Mouse (Mus musculus) kidney, postnatal 10 days (tissue): Measurements from ENCODE around the gene Csdc2.

ENCODE experiments used
- DNase-seq: peaks from one replicate; pipeline ENCODE4 v3.0.0; 2021; ENCODE audit warnings: mixed read lengths

The Csdc2 gene

GRCm38 (mm10) chr15:81925760-81926445 is 10.7 kb upstream of the Csdc2 start, which contains the start of gene Polr3h:
Gene Polr3h (minus strand): TSS chr15:81926240.
- DNase-seq: peak; percentile 99

DNA sequence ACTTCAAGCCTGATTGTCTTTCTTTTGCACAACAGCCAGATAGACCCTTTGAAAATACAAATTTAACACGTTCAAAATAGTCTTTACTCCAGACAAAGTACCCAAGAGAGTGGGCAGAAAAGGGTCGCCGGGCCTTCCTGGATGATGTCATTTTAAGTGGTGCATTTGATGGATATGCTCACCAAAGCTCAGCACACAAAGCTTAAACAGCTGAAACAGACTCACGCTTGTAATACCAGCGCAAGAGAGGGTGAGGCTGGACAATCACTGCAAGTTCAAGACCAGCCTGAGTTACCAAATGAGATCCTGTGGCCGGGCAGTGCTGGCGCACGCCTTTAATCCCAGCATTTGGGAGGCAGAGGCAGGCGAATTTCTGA is 10.1 kb upstream of the Csdc2 start:
- no peak for DNase-seq

DNA sequence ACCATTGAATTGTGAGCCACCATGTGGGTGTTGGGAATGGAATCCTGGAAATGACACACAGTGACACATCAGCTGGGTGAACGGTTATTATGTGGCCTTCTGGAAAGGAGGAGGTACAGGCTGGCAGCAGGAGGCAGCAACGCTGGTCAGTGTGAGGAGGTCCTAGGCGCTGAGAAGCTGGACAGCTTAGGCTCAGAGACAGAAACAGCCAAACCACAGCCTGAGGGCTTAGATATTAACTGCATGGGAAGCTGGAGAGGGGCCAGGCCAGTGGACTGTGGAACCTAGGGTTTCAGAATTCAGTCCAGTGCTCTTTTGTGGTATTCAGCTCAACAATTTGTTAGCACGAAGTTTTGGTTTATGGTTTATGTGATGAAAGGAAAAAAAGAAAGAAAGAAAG is 8.8 kb upstream of the Csdc2 start:
- DNase-seq: peak; percentile 85

GRCm38 (mm10) chr15:81928277-81928676 is 8.3 kb upstream of the Csdc2 start:
- DNase-seq: peak; percentile 90

GRCm38 (mm10) chr15:81932951-81933470 is 3.5 kb upstream of the Csdc2 start:
- peak; percentile 80 for DNase-seq

GRCm38 (mm10) chr15:81933986-81934385 is 2.6 kb upstream of the Csdc2 start:
- no peak for DNase-seq

DNA sequence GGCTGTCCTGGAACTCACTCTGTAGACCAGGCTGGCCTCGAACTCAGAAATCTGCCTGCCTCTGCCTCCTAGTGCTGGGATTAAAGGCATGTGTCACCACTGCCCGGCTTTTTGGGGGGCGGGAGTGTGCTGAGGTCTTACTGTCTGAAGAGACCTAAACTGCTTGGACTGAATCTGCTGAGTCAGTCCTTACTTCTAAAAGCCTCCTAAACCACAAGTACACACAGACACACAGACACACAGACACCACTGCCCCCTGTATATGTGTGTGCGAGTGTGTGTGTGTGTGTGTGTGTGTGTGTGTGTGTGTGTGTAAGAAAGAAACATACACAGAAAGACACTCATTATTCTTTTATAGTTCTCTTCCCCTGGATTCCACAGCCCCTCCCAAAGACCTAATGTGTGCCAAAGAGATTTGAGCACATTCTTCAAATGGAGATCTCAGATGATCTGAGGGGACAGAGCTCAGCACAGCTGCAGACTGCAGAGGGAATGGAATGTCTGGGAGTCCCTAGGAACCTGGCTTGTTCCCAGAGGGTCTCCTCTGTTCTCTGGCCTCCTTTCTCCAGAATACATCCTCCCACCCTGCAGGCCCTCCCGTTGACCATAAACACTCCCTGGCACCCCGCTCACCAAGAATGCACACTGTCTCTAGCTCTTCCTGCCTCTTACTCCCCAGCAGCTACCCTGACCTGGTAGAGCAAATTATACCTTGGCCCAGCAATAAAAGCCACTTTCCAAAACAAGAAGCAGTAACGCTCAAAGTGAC is 506 bp upstream of the Csdc2 start:
- DNase-seq: no peak

DNA sequence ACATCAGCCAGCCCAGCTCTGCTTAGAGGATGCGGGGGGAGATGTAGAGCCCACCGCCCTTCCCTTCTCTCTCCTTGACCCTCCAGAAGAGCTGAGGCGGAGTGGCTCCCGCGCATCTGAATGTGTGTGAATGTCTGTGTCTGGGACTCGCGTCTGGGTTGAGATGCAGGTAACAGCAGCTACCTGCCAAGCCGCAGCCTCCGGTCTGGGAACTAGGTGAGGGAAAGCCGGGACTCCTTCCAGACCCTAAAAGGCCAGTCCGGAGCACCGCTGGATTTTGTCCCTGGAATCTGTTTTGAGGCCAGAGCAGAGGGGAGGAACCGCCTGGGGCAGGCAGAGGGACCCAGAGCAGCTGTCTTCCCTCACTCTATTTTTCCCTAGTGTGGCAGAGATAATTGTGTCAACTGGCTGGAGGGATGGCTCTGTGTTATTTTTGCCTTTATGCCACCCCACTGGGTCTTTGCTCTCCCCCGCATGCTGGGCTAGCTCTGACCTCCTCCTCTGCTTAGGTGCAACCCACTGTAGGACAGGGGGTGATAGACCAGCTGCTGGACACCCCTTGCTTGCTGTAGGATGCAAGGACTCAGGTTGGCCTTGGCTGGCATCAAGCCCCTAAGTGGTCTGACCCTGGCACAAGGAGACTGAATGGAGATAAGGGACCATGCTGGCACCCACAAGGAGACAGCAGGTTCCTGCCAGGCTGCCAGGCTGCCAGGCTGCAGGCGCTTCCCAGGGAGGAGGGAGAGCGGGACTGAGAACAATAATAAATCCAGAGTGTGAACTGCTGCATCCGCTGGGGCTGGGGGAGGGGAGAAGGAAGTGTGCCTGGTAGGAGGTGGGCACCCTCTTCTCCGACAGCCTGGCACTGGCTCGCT is 776 bp downstream of the Csdc2 start:
- peak; percentile 62 for DNase-seq

- peak; percentile 68 for DNase-seq
Observed at GRCm38 (mm10) chr15:81938246-81938645, 1.7 kb downstream of the Csdc2 start.

- no peak for DNase-seq
Observed at GRCm38 (mm10) chr15:81939157-81939715, 2.7 kb downstream of the Csdc2 start.

DNA sequence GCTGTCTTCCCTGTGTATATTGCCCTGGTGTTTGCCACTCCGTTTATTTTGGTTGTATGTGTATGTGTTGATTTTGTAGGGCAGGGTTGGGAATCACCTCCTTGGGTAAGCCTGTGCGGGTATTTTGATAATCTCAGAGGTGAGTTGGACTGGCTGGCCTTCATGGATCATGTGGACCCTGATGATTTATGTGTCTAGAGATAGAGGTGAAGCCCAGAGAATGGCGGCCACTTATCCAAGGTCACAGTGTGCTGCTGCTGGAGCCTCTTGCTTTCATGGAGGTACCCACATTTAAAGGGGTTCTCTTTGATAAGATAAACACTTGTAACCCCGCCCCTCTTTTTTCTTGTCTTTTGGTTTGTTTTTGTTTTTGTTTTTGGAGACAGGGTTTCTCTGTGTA is 3.2 kb downstream of the Csdc2 start:
- no peak for DNase-seq

DNA sequence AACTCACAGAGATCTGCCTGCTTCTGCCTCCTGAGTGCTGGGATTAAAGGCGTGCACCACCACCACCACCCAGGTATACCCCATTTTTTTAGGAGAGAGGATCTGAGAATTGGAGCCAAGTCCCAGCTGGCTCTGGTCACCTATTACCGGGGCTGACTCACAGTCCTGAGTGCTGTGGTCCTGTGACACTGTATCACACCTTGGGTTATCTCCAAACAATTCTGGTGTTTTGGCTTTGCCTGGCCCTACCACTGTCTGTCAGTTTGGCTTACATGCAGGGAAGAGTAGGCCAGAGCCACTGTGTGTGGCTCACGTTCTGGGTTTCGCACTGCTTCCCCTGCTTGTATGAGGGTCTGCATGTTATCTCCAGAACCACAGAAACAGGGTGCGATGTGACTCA is 3.7 kb downstream of the Csdc2 start:
- no peak for DNase-seq

DNA sequence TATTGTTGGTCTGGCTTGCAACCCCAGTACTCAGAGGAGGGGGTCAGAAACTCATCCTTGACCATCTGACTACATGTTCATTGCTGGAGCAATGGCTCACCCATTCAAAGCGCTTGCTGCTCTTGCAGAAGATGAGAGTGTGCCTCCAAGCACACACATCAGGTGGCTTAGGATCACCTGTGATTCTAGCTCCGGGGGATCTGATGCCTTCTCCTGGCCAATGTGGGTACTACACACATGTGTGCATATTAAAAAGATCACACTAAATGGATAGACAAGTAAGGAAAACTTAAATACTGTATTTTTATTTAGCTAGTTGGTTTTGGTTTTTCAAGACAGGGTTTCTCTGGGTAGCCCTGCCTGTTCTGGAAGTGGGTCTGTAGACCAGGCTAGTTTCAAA is 4.5 kb downstream of the Csdc2 start:
- DNase-seq: no peak

DNA sequence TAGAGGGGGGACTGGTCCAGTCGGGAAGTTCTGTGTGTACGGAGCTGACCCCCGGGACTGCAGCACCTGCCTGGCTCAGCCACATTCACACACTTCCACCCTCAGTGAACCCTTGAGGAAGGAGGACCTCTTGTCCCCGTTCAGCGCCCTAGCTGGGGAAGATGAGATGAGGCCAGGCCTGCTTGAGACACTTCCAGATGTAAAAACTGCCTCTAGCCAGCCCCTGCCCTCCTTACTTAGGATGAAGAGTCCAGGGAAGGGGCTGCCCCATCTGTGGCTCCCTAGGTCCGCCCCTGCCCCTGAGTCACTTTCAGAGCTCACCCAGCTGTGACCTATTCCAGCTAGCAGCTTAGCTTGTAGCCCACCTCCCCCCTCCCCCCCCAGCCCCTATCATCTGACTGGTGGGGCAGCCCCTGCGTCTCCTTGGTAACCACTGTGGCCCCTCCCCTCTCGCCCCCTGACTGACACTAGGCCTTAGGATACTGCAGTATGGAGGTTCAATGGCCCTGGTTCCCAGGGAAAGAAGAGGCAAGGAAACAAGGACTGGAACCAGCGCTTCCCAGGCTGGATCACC is 6.7 kb downstream of the Csdc2 start:
- no peak for DNase-seq

DNA sequence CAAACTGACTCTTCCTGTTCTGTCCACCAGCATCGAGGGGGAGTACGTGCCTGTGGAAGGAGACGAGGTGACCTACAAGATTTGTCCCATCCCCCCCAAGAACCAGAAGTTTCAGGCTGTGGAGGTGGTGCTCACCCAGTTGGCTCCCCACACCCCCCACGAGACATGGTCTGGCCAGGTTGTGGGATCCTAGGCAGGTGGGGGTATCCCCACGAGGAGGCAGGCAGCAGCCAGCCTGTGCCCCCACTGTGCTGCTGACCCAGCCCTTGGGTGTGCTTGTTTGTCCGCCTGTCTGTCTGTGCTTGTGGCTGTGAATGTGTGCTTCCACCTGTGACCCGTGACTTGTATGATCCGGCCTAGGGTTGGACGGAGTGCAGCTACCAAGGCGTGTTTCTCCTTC is 12.5 kb downstream of the Csdc2 start:
- DNase-seq: no peak

DNA sequence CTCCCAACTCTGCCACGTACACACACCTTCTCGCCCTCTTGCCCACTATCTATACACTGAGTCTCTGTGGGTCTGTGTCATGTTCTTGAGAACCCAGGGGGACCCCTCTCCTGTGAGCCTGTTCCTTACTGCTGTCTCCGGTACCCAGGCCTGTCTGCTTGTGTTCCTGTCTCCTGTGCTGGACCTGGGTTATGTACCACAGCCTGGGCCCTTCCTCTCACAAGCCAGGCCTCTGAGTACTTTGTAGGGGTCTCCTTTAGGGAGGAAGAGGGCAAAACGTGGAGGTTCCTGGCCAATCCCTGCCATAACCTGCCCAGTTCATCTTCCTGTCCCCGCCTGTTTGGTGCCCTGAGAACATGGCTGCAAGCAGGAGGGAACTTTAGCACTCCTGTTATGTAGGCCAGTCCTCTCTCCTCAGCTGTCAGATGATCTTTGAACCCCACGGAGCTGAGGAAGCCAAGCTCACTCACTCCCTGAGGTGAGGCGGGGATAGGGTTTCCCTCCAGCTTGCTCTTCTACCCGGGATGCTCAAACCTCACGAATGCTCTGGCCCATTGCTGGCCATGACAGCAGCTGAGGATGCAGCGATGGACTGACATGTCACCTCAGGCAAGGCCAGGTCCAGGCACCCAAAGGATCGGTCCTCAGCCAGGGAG is 13.0 kb downstream of the Csdc2 start:
- no peak for DNase-seq

- DNase-seq: no peak
Observed at GRCm38 (mm10) chr15:81950716-81951115, 14.2 kb downstream of the Csdc2 start.

DNA sequence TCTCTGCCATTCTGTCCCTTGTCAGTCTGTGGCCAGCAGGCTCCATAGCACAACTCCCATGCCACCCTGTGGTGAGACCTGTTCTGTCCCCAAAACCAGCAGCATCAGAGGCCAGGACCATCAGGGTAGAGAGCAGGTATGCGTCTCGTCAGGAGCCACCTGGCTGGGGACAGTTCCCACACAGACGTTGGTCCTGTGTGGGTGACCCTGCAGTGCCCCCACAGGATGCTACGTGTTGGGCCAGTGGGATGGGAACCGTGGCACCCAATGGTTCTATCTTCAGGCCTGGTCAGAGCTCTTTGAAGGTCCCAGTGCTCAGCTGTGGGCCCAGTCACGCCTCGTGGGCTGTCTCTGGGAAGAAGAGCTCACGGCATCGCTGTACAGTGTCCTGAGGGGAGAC is 14.6 kb downstream of the Csdc2 start:
- DNase-seq: no peak

GRCm38 (mm10) chr15:81952310-81952709 is 15.8 kb downstream of the Csdc2 start:
- DNase-seq: no peak

- peak; percentile 8 for DNase-seq
Observed at GRCm38 (mm10) chr15:81954151-81954583, 17.6 kb downstream of the Csdc2 start.

DNA sequence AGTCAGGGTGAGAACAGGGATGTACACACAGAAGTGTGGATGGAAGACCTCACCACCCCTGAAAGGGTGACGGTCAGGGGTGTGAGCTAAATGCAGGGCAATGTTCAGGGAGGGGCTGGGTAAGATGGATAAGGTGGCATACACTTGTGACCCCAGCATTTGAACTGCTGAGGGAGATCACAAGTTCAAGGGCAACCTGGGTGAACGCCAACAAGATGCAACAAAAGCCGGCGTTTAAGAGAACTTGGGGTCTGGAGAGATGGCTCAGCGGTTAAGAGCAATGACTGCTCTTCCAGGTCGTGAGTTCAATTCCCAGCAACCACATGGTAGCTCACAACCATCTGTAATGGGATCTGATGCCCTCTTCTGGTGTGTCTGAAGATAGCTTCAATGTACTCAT is 18.2 kb downstream of the Csdc2 start:
- peak; percentile 6 for DNase-seq

- DNase-seq: peak; percentile 4
Observed at GRCm38 (mm10) chr15:81955414-81955813, 18.9 kb downstream of the Csdc2 start.
